Mouse (Mus musculus) spleen, adult 2 months (tissue): Measurements from ENCODE around the gene Erc2.

Experiments
- CTCF ChIP-seq: fragments of 200-500 bp; IDR thresholded peaks from 2 replicates; pipeline ENCODE4 v1.5.1; 2011; ENCODE audit warnings: mild to moderate bottlenecking, inconsistent platforms; ENCODE audit not compliant: insufficient read depth, insufficient read length, insufficient replicate concordance; ENCODE audit errors: extremely low read depth
- POLR2A ChIP-seq: fragments of 200-500 bp; IDR thresholded peaks from 2 replicates; pipeline ENCODE4 v1.6.1; 2011; ENCODE audit warnings: low read depth, low read length, inconsistent platforms

DNA sequence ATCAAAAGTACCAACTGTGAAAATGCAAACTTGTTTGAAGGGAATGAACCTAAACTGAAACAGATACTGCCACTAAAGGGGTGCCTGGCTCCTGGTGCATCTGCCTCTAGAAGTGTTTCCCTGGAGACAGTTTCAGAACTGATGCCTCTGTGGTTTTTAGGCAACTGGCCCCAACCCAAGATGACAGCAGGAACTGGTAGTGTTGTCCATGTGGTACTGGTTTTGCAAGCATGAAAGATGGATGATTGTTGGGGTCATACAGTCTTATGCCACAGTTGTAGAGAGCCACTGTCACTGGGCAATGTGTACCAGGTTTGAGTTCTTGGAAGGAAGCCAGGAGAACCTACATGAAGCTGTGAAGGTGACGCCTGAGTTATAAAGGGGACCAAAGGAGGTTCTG is 365.2 kb downstream of the Erc2 start:
- TF ChIP-seq CTCF (no peak), POLR2A (no peak)
